Mouse (Mus musculus) layer of hippocampus, adult 9-11 months (tissue): ENCODE data around the gene Scrt2.
"Not testable (repeated sequence)": the region's sequence is repeated elsewhere in the genome, so short reads cannot be mapped to it uniquely, and the experiment has no call there.

Experiments used
- DNase-seq: peaks from one replicate; pipeline ENCODE4 v3.0.0; 2022

The Scrt2 gene

DNA sequence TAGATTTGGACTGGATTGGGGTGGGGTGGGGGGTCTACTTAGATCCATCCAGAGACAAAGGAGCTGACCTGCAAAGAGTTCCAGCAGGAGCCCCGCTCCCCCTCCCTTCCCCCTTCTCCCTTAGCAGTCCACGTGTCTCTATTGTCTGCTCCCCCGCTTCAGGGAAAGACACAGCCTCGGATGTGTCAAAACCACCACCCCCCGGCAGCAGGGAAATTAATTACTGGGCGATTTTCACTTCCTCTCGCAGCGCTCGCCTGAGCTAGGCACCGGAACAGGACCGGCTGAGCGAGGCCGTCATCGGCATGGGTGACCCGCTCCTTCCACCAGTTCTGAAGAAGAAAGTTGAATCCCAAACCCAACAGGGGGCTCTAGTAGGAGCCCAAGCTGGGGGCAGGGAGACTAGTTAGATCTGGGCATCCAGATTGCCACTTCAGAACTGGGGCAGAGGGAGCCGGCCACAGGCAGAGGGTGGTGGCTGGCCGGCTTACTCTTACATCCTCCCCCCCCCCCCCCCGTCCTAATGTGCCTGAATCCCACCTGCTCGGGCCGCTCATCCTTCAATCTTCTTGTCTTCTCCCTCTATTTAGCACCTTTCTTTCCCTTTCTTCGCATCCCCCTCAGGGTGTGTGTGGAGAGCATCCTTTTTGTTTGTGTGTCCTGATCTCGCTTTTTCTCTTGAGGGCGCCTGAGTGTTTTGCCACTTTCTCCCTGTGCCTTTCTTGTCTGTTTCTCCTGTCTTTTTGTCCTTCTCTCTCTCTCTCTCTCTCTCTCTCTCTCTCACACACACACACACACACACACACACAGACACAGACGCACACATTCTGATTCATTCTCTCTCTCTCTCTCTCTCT is at the start of gene Scrt2:
Scrt2 (plus strand) TSS at position 845 of the 857 bp plus-strand sequence.
- no peak for DNase-seq

DNA sequence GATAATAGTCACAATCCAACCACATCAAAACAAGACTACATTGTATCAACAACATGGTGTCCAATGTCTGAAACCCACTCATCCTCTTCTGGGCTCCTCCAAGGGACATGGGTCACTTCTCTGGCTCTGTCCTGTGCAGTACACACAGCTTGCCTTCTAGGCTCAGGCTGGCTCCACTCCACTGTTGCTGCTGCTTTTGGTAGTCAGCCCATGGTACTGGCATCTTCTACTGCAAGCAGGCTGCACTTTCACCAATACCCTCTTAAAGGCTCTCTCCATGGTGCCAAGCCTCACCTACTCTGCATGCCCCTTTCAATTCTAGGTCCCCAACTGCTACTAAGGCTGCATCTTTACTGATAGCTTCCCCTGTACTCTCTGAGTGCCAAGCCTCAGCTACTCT is 41.2 kb upstream of the Scrt2 start:
- DNase-seq = no peak

DNA sequence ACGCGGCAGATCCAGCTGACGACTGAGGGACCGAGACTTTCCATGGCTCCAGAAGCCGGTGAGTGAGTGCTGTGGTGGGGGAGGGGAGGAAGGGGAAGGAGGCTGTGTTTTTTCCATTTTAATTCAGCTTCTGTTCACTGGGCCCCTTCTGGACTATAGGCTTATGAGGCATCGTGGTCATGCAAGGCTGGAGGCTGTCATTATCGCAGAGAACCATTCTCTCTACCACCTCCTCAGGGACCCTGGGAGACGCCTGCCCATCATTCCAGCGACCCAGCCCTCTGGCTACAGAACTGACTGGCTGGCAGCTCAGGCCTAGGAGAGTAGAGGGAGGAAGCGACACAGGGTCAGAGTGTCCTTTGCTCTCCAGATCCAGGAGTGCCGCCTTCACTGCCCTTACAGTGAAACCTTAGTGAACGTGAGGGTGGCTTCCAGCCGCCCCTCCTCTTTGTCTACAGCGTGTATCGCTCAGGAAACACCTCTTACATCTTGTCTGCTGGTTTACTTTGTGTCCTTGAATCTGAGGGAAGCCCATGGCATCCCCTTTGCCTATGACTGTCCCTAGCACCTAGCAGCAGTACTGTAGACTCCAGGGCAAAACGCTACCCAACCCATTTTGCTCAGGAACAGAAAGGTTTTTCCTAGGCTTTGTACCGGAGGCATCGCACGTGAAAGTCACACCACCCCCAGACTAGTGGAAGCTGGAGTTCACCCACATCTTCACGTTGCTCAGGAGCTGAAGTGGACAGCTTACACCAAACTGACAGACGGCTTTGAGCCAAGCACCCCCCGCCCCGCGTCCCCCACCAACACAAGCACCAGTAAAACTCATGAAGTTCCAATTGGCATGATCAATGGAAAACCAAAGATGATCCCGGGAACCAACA is 34.0 kb upstream of the Scrt2 start:
- DNase-seq = no peak

DNA sequence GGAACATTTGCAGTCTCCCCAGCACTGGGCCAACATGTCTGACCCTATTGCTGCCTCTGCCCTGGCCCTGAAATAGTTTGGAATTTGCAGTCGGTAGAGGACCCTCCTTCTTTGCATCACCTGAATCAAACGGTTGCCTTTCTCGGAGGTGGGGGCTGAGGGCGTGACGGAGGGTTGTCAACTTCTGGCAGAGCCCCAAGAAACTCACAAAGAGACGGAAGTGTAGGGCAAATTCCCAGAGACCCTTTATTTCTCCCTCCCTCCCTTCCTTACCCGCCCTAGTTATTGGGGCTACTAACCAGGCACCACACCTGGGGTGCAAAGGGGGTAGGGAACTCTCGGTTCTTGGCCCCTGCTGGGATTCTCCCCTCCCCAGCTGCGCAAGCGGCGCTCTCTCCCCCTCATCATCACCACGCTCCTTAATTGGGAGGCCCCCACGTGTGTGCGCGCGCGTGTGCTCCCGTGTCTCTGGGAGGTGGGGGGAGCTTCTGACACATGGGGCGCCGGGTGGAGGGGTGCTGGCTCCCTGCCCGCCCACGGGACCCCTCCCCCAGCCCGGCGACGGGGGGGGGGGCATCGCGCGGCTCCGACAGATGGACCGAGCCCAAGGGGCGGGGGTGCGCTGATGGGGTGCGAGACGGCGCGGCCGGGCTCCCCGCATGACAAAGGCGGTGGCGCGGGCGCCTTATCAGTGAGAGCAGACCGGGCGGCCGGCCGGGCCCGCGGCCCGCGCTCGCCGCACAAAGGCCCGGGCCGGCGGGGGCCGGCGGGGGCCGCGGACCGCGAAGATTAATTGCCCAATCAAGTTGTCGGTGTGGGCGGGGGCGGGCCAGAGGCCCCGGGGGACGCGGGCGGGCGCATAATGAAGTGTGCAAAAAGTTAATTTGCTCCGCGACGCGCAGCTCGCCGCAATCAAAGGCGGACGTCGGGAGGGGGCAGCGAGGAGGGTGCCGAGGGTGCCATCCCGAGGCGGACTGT is 33.0 kb upstream of the Scrt2 start:
- no peak for DNase-seq

DNA sequence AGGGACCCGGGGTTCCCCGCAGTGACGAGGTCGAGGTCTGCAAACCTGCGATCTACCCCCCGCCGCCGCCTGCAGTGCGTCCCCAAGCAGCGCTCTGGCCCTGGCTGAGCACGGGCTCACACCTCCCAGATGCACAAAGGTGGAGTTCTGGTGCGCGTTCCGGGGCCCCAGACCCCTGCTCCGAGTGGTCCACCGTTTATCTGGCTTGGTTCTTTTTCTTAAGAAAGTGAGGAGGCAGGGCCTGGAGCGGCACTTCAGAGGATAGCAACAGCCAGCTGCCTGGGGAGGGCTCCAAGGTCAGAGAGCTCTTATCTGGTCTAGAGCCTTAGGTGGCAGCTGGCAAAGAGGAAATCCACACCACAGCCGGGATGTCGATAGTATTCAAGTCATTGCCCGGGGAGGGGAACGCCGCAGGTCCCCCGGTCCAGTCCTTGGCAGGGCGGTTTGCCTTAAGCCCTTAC is 32.3 kb upstream of the Scrt2 start:
- DNase-seq = no peak

DNA sequence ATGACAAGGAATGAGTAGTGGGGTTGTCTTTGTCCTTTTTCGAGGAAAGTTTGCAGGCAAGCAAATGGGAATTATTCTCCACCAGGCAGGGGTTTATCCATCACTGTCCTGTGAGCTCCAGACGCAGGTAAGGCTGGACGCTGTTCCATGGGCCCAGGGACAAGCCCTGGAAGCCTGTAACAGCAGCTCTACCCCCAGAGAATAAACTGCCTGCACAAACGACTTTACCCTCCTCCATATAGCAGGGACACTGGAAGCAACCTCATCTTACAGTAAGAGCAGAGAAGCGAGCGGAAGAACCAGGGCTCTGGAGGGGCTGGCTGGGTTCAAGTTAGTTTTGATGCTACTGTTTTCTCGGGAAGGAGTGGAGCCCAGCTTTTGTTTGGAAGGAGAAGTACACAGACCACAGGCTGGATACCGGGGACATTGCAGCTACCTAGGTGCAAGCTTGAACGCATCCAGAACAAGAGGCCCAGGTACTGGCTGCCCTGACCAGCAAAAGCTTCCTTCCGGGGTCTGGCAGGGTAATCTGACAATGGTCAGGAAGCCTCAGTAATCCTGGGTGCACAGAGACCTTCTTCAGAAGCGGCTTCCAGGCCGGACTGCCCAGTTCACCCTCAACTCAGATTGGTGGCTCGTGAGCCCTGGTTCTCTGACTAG is 31.6 kb upstream of the Scrt2 start:
- DNase-seq = no peak

DNA sequence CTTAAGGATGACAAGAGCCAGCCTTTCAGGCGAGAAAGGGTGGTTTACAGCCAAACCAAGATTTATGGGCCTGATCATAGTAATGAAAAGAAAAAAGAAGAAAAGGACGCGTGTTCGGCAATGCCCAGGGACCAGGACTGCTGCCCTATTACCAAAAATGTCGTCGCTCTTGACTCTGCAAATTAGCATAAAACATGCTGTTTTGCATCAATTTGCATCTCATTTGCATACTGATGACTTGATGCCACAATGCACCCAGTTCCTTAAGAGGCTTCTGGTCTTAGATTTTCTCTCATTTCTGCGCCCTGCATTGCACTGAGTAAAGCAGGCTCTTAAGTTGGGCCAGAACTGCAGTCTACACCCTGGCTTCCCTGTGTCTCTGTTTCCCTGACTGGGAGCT is 31.0 kb upstream of the Scrt2 start:
- no peak for DNase-seq

DNA sequence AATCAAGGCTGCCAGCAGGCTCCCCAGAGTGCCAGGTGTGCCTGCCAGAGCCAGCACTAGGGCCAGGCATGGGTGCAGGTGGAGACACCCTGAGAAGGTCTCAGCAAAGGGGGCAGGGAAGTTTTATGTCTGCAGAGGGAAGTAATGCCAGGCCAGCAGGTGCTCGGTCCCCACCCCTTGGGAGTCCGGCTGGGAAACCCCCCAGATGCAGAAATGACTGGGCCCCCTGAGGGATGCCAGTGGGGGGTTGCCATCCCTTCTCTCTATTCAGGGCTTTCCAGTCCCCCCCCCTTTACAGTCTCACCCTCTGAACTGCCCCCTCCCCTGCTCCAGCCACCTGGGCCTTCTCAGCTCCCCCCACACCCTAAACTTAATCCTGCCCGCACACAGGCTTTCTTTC is 29.3 kb upstream of the Scrt2 start:
- DNase-seq = no peak

DNA sequence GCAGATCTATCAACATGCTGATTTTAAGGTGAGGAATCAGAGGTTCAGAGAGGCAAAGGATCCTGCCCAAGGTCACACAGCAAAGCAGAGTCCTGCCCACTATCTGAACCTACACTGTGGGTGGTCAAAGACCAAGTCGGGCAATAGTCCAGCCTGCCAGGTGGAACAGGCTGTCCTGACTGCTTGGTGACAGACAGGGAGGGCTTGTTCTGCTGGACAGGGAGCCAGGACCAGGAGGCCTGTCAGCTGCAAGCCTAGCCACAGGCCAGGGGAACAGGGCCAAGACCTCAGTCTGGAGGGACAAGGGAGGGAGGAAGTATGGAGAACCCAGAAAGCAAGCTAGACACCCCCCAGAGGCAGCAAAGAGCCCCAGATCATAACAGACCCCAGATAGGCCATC is 25.9 kb upstream of the Scrt2 start:
- DNase-seq = no peak

DNA sequence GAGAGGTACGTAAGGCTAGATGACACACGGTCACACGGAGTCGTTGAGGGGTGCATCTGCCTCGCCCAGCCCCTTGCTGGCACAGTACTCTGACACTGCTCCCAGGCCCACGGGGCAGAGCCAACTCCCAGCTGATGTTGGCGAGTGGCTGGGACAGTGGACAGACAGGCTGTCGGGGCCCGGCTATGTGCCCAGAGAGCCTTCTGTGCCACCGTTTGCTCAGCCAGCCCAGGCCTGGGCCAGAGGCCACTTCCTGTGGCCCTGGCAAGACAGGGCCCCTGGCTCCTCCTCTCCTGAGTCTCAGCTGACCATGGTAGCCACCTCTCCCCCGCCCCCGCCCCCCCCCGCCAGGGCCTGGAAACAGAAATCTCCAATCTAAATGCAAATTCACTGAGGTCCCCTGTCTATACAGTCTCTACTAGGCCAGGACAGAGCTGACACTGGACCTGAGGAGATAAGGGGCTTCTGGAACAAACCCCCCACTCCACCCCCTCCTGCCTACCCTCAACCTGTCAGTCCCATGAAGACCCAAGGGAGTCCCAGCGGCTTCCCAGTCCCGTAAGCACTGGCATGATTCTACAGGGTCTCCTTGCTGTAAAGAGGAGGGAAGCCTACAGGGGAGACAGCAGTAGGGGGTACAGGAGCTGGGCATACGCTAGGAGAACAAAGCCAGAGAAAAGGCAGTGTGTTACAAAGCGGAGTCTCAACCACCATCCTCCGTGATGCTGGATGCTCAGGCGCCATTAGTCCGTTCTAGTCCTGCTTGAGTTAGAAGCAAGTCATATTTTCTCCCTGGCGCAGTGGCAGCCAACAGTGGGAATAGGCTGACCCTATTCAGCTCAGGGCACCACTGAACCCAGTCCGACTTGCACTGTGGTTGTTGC is 24.7 kb upstream of the Scrt2 start:
- DNase-seq = no peak

DNA sequence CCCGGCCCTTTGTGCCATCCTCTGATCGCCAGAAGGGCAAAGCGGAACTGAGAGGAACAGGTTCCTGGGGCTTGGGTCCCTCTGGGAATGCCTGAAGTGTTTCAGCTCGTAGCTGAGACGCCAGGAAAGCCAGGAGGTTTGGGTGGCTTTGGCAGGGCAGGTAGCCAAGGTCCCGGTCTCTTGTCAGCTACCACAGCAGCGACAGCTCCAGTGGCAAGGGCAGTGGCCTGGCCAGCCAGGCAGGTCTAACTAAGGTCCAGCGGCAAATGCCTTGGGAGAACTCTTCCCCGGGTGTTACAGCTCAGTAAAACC is 24.1 kb upstream of the Scrt2 start:
- no peak for DNase-seq

DNA sequence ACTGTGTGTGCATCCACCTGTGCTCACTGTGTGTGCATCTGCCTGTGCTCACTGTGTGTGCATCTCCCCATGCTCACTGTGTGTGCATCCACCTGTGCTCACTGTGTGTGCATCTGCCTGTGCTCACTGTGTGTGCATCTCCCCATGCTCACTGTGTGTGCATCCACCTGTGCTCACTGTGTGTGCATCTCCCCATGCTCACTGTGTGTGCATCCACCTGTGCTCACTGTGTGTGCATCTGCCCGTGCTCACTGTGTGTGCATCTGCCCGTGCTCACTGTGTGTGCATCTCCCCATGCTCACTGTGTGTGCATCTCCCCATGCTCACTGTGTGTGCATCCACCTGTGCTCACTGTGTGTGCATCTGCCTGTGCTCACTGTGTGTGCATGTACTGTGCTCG is 18.5 kb upstream of the Scrt2 start:
- DNase-seq = not testable (repeated sequence)

DNA sequence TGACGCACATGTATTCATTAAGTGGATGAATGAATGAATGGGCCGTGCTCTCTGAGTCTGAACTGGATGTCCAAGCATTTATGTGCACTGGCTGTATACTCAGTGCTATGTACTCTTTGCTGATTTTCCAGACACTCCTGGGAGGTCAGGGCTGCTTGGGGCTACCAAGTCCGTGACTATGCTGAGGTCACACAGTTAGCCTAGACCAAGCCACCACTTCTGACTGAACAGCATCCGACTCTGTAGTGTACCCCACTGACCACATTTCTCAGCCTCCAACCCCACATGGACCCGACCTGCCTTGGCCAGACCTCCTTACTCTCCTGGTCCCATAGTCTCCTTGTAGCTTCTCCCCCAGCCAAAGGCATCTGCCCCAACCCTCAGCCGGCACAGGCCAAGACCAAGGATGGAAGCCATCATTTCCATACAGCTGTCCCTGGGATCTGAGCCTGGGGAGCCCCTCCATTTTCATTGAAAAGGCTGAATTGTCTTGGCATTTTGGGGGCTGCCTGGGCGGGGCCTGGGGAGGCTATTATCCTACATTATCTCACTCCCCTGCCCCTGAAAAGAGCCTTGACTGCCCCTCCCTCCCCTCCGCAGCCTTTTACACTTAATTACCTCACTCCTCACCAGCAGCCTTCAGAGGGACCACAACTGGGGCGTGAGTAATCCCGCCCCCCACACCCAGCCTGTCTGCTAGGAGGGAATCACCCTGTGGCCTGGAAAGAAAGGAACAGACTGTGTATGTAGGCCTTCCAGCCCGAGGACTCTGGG is 12.5 kb upstream of the Scrt2 start:
- DNase-seq = no peak

DNA sequence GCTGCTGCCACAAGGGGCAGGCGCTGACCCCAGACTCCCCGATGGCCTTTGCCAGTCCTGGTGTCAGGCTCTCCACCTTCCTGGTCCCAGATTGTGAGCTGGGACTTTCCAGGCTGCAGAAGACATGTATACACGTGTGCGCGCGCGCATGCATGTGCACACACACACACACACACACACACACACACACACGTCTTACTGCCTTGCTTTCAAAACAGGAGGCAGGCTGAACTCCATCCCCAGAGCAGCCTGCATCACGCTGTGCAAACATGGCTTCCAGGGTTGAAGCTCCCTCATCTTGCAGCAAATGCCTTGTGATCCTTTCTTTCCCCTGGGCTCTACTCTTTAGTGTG is 11.9 kb upstream of the Scrt2 start:
- no peak for DNase-seq

DNA sequence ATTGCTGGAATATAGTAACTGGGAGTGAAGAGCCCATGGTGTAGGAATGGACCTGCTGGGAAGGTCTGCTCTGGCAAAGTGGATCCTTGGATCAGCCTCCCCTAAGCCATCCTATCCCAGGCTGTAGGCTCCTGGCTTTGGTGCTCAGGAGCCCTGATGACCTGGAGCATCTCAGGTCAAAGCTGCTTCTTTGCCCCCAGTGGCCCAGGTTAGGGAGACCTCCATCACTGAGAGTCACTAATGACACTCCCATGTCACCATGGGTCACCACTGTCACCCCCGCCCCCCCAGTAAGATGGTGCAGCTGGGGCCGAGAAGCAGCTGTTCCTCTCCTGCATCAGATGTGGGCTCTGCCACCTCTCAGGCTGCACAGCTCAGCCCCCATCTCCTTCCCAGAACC is 11.4 kb upstream of the Scrt2 start:
- no peak for DNase-seq

DNA sequence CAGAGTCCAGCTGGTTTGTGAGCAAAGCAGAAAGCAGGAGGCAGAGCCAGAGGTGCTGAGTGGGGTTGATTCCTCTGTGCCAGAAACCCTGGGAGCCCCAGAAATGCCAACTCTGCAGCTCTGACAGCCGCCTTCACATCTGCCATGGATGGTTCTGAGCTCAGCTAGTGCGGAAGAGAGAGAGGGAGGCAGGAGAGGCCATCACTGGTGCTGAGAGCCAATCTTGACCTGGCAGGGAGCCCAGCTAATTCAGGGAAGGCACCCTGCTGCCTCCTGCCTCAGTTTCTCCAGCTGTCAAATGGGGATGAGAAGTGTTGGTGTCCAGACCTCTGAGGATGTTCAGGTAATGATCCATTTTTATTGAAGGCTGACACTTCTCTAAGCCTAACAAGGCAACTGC is 6.8 kb upstream of the Scrt2 start:
- no peak for DNase-seq

DNA sequence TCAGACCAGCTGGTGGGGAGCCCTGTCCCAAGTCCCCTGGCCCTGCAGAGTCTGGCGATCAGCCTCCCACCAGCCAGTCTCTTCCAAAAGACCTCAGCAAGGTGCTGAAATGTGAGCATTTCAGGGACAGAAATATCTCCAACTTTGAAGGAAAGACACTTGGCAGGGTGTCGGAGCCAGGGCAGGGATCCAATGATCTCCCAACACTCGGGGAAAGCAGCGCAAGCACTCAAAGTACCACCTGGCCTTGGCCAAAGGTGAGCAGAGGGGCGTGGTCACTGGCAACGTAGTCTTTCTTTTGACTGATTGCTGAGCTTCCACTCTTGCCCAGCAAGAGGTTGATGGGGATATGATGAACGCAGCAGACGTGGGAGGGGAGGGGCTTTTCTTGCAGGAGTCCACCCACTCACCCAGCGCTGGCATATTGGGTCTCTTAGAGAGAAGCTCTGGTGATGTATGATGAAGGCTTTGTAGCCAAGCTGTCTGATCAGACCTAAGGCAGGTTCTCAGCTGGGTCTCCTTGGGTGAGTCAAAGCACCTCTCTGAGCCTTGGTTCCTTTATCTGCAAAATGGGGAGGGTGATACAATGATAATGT is 5.9 kb upstream of the Scrt2 start:
- no peak for DNase-seq

DNA sequence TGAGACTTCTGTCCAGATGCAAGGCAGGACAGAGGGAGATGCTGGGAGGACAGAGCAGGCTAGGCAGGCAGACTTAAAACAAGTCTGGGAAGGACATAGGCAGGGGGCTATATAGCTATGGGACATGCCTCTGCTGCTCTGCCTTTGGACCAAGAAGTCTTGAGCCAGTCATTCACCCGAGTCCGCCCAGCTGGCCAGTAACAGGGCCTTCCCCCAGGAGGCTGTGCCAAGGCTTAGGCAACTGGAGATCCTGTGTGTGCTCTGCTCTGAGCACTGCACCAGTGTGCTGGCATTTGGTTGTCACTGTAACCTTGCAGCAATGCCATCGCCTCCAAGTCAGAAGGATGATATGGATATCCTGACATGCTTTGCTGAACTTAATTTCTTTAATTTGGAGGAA is 4.0 kb upstream of the Scrt2 start:
- no peak for DNase-seq

DNA sequence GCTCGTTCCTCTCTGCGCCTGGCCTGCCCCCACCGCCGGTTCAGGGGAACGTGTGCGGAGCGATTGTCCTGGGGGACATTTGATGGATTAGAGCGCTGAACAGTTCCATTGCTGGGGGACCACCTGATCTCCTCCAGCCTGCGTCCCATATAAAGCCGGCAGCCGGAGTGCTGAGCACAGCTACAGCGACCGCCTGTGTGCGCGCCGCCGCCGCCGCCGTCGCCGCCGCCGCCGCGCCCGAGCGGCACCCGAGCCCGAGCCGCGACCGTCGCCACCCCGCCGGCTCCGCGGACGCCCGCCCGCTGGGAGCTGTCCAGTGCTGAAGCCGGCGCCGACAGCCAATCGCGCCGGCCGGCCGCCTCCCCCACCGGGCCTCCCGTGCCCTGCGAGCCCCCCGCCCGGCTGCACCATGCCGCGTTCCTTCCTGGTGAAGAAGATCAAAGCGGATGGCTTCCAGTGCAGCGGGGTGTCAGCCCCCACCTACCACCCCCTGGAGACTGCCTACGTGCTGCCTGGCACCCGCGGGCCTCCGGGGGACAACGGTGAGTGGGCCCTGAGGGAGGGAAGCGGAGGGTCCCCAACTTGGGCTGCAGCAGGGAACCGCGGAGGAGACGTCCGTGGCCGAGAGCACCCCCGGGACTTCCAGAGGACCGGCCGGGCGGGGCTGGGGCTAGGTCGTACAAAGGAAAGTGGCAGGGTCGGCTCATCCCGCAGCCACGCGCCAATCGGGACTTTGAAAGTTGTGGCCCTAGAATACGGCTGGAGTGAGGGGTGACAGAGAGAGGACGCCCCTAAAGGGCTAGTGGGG is 516 bp downstream of the Scrt2 start:
- peak; percentile 62 for DNase-seq
